Mouse (Mus musculus) neural tube, embryonic 11.5 days (tissue): Measurements from ENCODE around the gene Ighmbp2. TPM values are rescaled to one million over a fixed set of nuclear protein-coding genes. Genes with fewer than 3 reads are reported as not detected.

Experiments used
- ATAC-seq: fragments of 200-750 bp; cut with Nextera tagmentation; 2 replicates; pipeline ENCODE4 v1.8.0; 2017; ENCODE audit warnings: moderate number of reproducible peaks, mild to moderate bottlenecking, moderate TSS enrichment, moderate library complexity; ENCODE audit not compliant: insufficient read depth, low FRiP score, low TSS enrichment
- DNase-seq: peaks from one replicate; pipeline ENCODE4 v3.0.0-alpha.2; 2015; ENCODE audit warnings: low spot score
- H3K27ac ChIP-seq: fragments of 300-500 bp; sonication (generic); 2 replicates; pipeline ENCODE4 v1.5.1; 2014; ENCODE audit warnings: low read depth, mild to moderate bottlenecking, low read length
- H3K27me3 ChIP-seq: fragments of 300-500 bp; sonication (generic); 2 replicates; pipeline ENCODE4 v1.6.1; 2014; ENCODE audit warnings: mild to moderate bottlenecking, low read length, mixed read lengths; ENCODE audit not compliant: control insufficient read depth, insufficient read depth
- H3K36me3 ChIP-seq: fragments of 300-500 bp; sonication (generic); 2 replicates; pipeline ENCODE4 v1.6.1; 2014; ENCODE audit warnings: mild to moderate bottlenecking, low read length, moderate library complexity, mixed read lengths; ENCODE audit not compliant: control insufficient read depth, insufficient read depth
- H3K4me1 ChIP-seq: fragments of 300-500 bp; sonication (generic); 2 replicates; pipeline ENCODE4 v1.6.1; 2014; ENCODE audit warnings: low read length, mixed read lengths; ENCODE audit not compliant: control insufficient read depth, insufficient read depth
- H3K4me2 ChIP-seq: fragments of 300-500 bp; sonication (generic); 2 replicates; pipeline ENCODE4 v1.6.1; 2014; ENCODE audit warnings: low read depth, mild to moderate bottlenecking, moderate library complexity
- H3K4me3 ChIP-seq: fragments of 300-500 bp; sonication (generic); 2 replicates; pipeline ENCODE4 v1.5.1; 2014; ENCODE audit warnings: low read depth, low read length
- H3K9ac ChIP-seq: fragments of 300-500 bp; sonication (generic); 2 replicates; pipeline ENCODE4 v1.6.1; 2014; ENCODE audit warnings: mild to moderate bottlenecking, low read length
- H3K9me3 ChIP-seq: fragments of 300-500 bp; sonication (generic); 2 replicates; pipeline ENCODE4 v1.6.1; 2016; ENCODE audit warnings: low read length; ENCODE audit not compliant: control insufficient read depth
- WGBS: fragments of 180-500 bp; shearing (Covaris S2); extraction: QIAGEN DNeasy Blood & Tissue Kit; methylation state at CpG from one replicate; pipeline ENCODE4 v1.1.7; 2014; 5-methylcytosine and 5-hydroxymethylcytosine counted together
- polyA plus RNA-seq: library from polyadenylated mRNA; unstranded; fragments of >200 nt; fragmentation: Nextera tagmentation; extraction: Ambion mirVana; gene quantifications from 2 replicates; pipeline ENCODE4 v1.2.1, GENCODE M21; 2014

The Ighmbp2 gene
- polyA plus RNA-seq, 1 experiment from 2014 or later, result 8.0 TPM

- Histone ChIP-seq H3K4me1 (no peaks in the 10 kb centered on the region), H3K27ac (no peak overlapping the region), H3K27me3 (no peaks in the 10 kb centered on the region), H3K9me3 (no peaks in the 10 kb centered on the region), H3K4me3 (no peak overlapping the region), H3K36me3 (no peaks in the 10 kb centered on the region), H3K9ac (no peak overlapping the region), H3K4me2 (no peak overlapping the region)
- no peak for ATAC-seq
- DNase-seq, result no peak
These were observed 14.2 kb upstream of the Ighmbp2 start for GRCm38 (mm10) chr19:3297034-3297433.

DNA sequence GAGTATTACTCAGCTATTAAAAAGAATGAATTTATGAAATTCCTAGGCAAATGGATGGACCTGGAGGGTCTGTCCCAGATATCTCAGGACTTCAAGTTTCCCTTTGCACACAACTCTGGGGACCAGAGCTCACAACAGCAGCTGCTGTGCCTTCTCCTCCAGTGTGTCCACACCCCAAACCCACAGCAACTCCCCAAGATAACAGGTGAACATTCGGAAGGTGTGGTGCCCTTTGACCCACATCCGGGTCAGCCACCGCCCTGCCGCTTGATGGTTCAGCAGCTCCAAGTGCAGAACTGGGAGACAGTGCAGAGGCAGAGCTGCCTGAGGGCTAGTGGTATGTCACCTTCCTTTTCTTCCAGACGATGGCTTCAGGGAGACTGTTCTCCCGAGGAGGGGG lies 12.4 kb upstream of the Ighmbp2 start:
- Histone ChIP-seq H3K4me2 (no peak overlapping the region), H3K36me3 (peaks cover 4% of the 10 kb centered on the region), H3K4me3 (no peak overlapping the region), H3K9me3 (no peaks in the 10 kb centered on the region), H3K27me3 (no peaks in the 10 kb centered on the region), H3K4me1 (no peaks in the 10 kb centered on the region), H3K9ac (no peak overlapping the region), H3K27ac (no peak overlapping the region)
- 86% methylated on average over 6 of the region's 6 CpGs for WGBS
- no peak for ATAC-seq
- DNase-seq, result no peak

DNA sequence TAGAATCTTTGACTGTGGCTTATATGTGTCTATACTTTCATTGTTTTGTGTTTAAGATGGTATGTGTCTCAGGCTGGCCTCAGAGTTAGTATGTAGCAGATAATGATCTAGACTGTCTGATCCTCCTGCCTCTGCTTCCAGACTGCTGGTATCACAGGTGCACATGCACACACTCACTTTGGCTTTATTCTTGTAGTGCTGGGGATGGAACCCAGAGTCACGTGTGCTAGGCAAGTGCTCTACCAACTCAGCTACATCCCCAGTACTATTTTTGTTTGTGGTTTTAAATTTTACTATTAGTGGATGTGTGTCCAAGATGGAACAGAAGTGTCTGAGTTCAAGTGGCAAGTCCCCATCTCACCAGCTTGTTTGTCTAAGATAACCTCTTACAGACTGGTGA lies 10.2 kb upstream of the Ighmbp2 start:
- WGBS, result 88% methylated on average over 1 of the region's 1 CpGs
- no peak overlapping the region for H3K27ac ChIP-seq
- no peak overlapping the region for H3K4me3 ChIP-seq
- H3K4me1 ChIP-seq, result no peaks in the 10 kb centered on the region
- DNase-seq (no peak), ATAC-seq (no peak)
- H3K9ac ChIP-seq, result no peak overlapping the region
- H3K36me3 ChIP-seq, result peaks cover 11% of the 10 kb centered on the region
- H3K27me3 ChIP-seq, result no peaks in the 10 kb centered on the region
- no peaks in the 10 kb centered on the region for H3K9me3 ChIP-seq
- no peak overlapping the region for H3K4me2 ChIP-seq

DNA sequence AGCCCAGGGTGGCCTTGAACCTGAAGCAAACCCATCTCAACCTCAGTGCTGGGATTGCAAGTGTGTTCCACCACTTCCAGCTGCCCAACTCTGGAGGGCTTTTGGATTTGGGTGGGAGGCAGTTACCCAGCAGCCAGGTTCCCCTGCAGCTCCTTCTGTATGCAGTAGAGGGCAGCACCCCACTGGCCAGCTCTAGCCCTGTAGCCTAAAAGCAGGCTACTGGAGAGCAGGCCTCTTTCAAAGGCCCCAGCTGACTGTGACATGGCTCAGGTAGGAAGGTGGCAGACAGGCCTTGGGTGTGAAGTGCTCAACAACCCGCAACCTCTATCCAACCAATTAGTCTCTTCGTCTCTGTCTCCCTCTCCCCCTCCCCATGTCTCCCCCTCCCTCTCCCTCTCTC lies 9.2 kb upstream of the Ighmbp2 start:
- no peak for ATAC-seq
- 82% methylated on average over 2 of the region's 2 CpGs for WGBS
- peak; percentile 59 for DNase-seq
- Histone ChIP-seq H3K36me3 (peaks cover 11% of the 10 kb centered on the region), H3K27ac (no peak overlapping the region), H3K4me3 (no peak overlapping the region), H3K4me1 (no peaks in the 10 kb centered on the region), H3K9me3 (no peaks in the 10 kb centered on the region), H3K9ac (no peak overlapping the region), H3K4me2 (no peak overlapping the region), H3K27me3 (no peaks in the 10 kb centered on the region)

DNA sequence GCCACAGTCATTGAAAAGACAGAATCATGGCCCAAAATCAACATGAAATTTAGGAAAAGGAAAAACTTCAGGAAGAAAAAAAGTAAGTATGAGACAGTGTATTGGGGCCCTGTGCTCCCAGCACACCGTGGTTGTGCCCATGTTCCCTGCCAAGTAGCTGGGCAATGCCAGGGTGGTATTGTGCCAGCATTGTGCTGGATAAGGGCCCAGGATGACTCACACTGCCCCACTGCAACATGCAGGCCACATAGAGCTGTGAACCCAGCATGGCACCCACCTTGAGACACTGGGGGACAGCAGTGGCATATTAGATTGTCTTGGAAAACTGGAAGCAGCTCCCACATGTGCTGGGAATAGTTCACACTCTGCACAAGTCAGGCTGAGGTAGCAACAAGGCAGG lies 6.2 kb upstream of the Ighmbp2 start:
- DNase-seq (no peak), ATAC-seq (no peak)
- Histone ChIP-seq H3K4me3 (no peak overlapping the region), H3K4me1 (no peaks in the 10 kb centered on the region), H3K9me3 (no peaks in the 10 kb centered on the region), H3K36me3 (peaks cover 11% of the 10 kb centered on the region), H3K27me3 (no peaks in the 10 kb centered on the region), H3K9ac (no peak overlapping the region), H3K27ac (no peak overlapping the region), H3K4me2 (no peak overlapping the region)
- 100% methylated on average over 1 of the region's 1 CpGs for WGBS

- peak overlapping the region; percentile 68; the same call in 1 of the 2 replicates for H3K9ac ChIP-seq
- peak overlapping the region; percentile 75 for H3K4me2 ChIP-seq
- H3K27me3 ChIP-seq, result no peaks in the 10 kb centered on the region
- no peaks in the 10 kb centered on the region for H3K9me3 ChIP-seq
- peaks cover 2% of the 10 kb centered on the region; the same call in 1 of the 2 replicates for H3K36me3 ChIP-seq
- ATAC-seq (no peak), DNase-seq (no peak)
- peaks cover 7% of the 10 kb centered on the region for H3K4me1 ChIP-seq
- 71% methylated on average over 4 of the region's 4 CpGs for WGBS
- no peak overlapping the region for H3K27ac ChIP-seq
- peak overlapping the region; percentile 72 for H3K4me3 ChIP-seq
These were observed 931 bp downstream of the Ighmbp2 start for GRCm38 (mm10) chr19:3281886-3282285.

- no peak overlapping the region for H3K4me3 ChIP-seq
- H3K9me3 ChIP-seq, result no peaks in the 10 kb centered on the region
- DNase-seq (no peak), ATAC-seq (no peak)
- H3K4me2 ChIP-seq, result no peak overlapping the region
- no peak overlapping the region for H3K27ac ChIP-seq
- H3K9ac ChIP-seq, result no peak overlapping the region
- WGBS, result 89% methylated on average over 3 of the region's 3 CpGs
- H3K36me3 ChIP-seq, result peaks cover 12% of the 10 kb centered on the region
- no peaks in the 10 kb centered on the region for H3K4me1 ChIP-seq
- H3K27me3 ChIP-seq, result no peaks in the 10 kb centered on the region
These were observed 7.0 kb downstream of the Ighmbp2 start for GRCm38 (mm10) chr19:3275744-3276365.

DNA sequence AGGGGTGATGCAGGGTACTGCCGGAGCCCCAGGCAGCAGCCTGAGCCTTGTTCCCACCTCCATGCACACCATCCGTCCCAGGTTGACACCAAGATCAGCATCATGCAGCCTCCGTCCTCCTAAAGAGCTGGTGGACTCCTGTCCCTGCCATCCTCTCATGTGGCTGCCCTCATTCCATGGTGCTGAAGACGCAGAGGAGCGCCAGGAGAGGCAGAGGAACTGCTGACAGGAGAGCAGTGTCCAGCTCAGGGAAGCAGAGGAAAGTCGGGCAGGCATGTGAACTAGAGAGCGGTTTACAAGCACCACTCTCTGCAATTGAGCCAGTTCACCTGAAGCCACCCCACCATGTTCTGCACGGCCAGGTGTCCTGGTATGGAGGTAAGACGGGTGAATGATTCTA lies 9.5 kb downstream of the Ighmbp2 start:
- H3K9ac ChIP-seq, result no peak overlapping the region
- WGBS, result 91% methylated on average over 9 of the region's 9 CpGs
- H3K27me3 ChIP-seq, result no peaks in the 10 kb centered on the region
- no peak for DNase-seq
- no peaks in the 10 kb centered on the region for H3K4me1 ChIP-seq
- H3K36me3 ChIP-seq, result peaks cover 12% of the 10 kb centered on the region
- no peak overlapping the region for H3K4me3 ChIP-seq
- H3K4me2 ChIP-seq, result no peak overlapping the region
- no peak overlapping the region for H3K27ac ChIP-seq
- H3K9me3 ChIP-seq, result no peaks in the 10 kb centered on the region
- no peak for ATAC-seq

DNA sequence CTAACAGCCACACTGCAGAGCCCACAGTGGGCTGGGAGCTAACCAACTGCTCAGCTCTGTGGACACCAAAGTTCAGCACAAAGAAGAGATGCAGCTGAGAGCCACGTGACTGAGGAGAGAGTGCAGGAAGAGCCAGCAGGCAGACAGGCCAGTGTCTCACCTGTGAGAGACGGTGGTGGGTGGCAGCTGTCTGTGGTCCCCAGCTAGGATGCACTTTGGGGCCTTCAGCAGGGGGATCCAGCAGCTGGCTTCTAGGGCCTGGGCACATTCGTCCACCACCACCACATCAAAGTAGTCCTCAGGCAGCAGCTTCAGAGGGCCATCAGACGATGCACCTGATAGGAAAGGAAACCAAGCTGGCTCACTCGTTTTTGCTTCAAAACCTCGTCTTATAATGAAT lies 11.5 kb downstream of the Ighmbp2 start:
- Histone ChIP-seq H3K4me2 (no peak overlapping the region), H3K27ac (no peak overlapping the region), H3K4me3 (no peak overlapping the region), H3K4me1 (no peaks in the 10 kb centered on the region), H3K9ac (no peak overlapping the region), H3K36me3 (peaks cover 17% of the 10 kb centered on the region), H3K9me3 (no peaks in the 10 kb centered on the region), H3K27me3 (no peaks in the 10 kb centered on the region)
- ATAC-seq (no peak), DNase-seq (no peak)
- WGBS, result 82% methylated on average over 6 of the region's 6 CpGs
